Mouse (Mus musculus): ENCODE data around the gene Gss. TPM values are rescaled to one million over a fixed set of nuclear protein-coding genes. Genes with fewer than 3 reads are reported as not detected.
A peak's percentile ranks its signal among the peaks of the same experiment; 100 is the strongest.
"Not testable (repeated sequence)": the region's sequence is repeated elsewhere in the genome, so short reads cannot be mapped to it uniquely, and the experiment has no call there.

The Gss gene
- polyA plus RNA-seq, 1 experiment from 2014 or later: 15.0 TPM

DNA sequence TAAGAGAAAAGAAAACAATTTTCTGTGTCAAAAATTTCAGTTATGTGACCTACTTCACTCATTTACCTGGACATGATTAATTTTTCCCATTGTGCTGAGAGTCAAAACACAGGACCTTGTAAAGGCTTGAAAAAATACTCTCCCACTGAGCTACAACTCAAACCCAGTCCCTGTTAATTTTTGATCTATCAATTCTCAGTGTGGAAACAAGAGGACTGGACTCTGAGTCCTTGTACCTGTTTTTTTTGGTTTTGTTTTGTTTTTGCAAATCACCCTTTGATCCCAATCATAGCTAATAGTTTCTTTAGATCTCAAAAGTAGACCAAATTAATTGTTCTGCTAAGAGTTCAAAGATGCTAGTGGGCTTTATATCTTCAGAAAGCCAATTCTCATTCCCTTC is 52.9 kb downstream of the Gss start:
- H3K4me2 ChIP-seq (ENCODE audit: low read length): no peak overlapping the region
- H3K27me3 ChIP-seq (replicated peaks; ENCODE audit: control insufficient read depth, insufficient read depth, low read length): no peaks in the 10 kb centered on the region
- H3K36me3 ChIP-seq (ENCODE audit: control insufficient read depth, insufficient read depth): no peaks in the 10 kb centered on the region
- H3K9me3 ChIP-seq (ENCODE audit: control insufficient read depth, low read length): no peaks in the 10 kb centered on the region
- H3K4me3 ChIP-seq (replicated peaks; ENCODE audit: low read length): no peak overlapping the region
- H3K9ac ChIP-seq (replicated peaks; ENCODE audit: low read depth, low read length): no peak overlapping the region
- H3K27ac ChIP-seq (ENCODE audit: low read length): no peak overlapping the region
- no peak for ATAC-seq
- H3K4me1 ChIP-seq (replicated peaks; ENCODE audit: control insufficient read depth, insufficient read depth, low read length): no peaks in the 10 kb centered on the region

- not testable (repeated sequence) for H3K4me1 ChIP-seq (replicated peaks; ENCODE audit: control insufficient read depth, insufficient read depth, low read length); ATAC-seq; H3K36me3 ChIP-seq (ENCODE audit: control insufficient read depth, insufficient read depth); H3K4me2 ChIP-seq (ENCODE audit: low read length); H3K9me3 ChIP-seq (ENCODE audit: control insufficient read depth, low read length); H3K27ac ChIP-seq (ENCODE audit: low read length); H3K27me3 ChIP-seq (replicated peaks; ENCODE audit: control insufficient read depth, insufficient read depth, low read length); H3K9ac ChIP-seq (replicated peaks; ENCODE audit: low read depth, low read length); H3K4me3 ChIP-seq (replicated peaks; ENCODE audit: low read length)
- 84% methylated on average over 12 of the region's 19 CpGs for WGBS
Observed at GRCm38 (mm10) chr2:155538463-155539057, 54.0 kb downstream of the Gss start.

- Histone ChIP-seq H3K4me2 (ENCODE audit: low read length) (no peak overlapping the region), H3K27ac (ENCODE audit: low read length) (no peak overlapping the region), H3K4me1 (replicated peaks; ENCODE audit: control insufficient read depth, insufficient read depth, low read length) (no peaks in the 10 kb centered on the region), H3K36me3 (ENCODE audit: control insufficient read depth, insufficient read depth) (no peaks in the 10 kb centered on the region), H3K4me3 (replicated peaks; ENCODE audit: low read length) (no peak overlapping the region), H3K27me3 (replicated peaks; ENCODE audit: control insufficient read depth, insufficient read depth, low read length) (no peaks in the 10 kb centered on the region), H3K9me3 (ENCODE audit: control insufficient read depth, low read length) (no peaks in the 10 kb centered on the region), H3K9ac (replicated peaks; ENCODE audit: low read depth, low read length) (no peak overlapping the region)
- WGBS: 84% methylated on average over 5 of the region's 5 CpGs
- no peak for ATAC-seq
Observed at GRCm38 (mm10) chr2:155537761-155538462, 54.7 kb downstream of the Gss start.

GRCm38 (mm10) chr2:155536292-155536691 is 56.3 kb downstream of the Gss start:
- no peaks in the 10 kb centered on the region for H3K9me3 ChIP-seq (ENCODE audit: control insufficient read depth, low read length)
- H3K36me3 ChIP-seq (ENCODE audit: control insufficient read depth, insufficient read depth): no peaks in the 10 kb centered on the region
- no peak overlapping the region for H3K4me3 ChIP-seq (replicated peaks; ENCODE audit: low read length)
- H3K27me3 ChIP-seq (replicated peaks; ENCODE audit: control insufficient read depth, insufficient read depth, low read length): no peaks in the 10 kb centered on the region
- H3K9ac ChIP-seq (replicated peaks; ENCODE audit: low read depth, low read length): no peak overlapping the region
- H3K27ac ChIP-seq (ENCODE audit: low read length): no peak overlapping the region
- ATAC-seq: no peak
- H3K4me2 ChIP-seq (ENCODE audit: low read length): no peak overlapping the region
- H3K4me1 ChIP-seq (replicated peaks; ENCODE audit: control insufficient read depth, insufficient read depth, low read length): no peaks in the 10 kb centered on the region

- no peak overlapping the region for H3K4me3 ChIP-seq (replicated peaks; ENCODE audit: low read length)
Observed at GRCm38 (mm10) chr2:155527367-155527766, 65.2 kb downstream of the Gss start.

GRCm38 (mm10) chr2:155524378-155524777 is 68.2 kb downstream of the Gss start:
- H3K4me1 ChIP-seq (replicated peaks; ENCODE audit: control insufficient read depth, insufficient read depth, low read length): no peaks in the 10 kb centered on the region
- 75% methylated on average over 1 of the region's 1 CpGs for WGBS

More at GRCm38 (mm10) chr2:155527367-155527766, 65.2 kb downstream of the Gss start:
- H3K27me3 ChIP-seq (replicated peaks; ENCODE audit: control insufficient read depth, insufficient read depth, low read length): no peaks in the 10 kb centered on the region
- H3K9me3 ChIP-seq (ENCODE audit: control insufficient read depth, low read length): no peaks in the 10 kb centered on the region
- H3K4me2 ChIP-seq (ENCODE audit: low read length): no peak overlapping the region
- no peaks in the 10 kb centered on the region for H3K36me3 ChIP-seq (ENCODE audit: control insufficient read depth, insufficient read depth)
- H3K4me1 ChIP-seq (replicated peaks; ENCODE audit: control insufficient read depth, insufficient read depth, low read length): no peaks in the 10 kb centered on the region
- no peak for ATAC-seq
- H3K27ac ChIP-seq (ENCODE audit: low read length): no peak overlapping the region
- WGBS: 86% methylated on average over 5 of the region's 5 CpGs
- H3K9ac ChIP-seq (replicated peaks; ENCODE audit: low read depth, low read length): no peak overlapping the region

DNA sequence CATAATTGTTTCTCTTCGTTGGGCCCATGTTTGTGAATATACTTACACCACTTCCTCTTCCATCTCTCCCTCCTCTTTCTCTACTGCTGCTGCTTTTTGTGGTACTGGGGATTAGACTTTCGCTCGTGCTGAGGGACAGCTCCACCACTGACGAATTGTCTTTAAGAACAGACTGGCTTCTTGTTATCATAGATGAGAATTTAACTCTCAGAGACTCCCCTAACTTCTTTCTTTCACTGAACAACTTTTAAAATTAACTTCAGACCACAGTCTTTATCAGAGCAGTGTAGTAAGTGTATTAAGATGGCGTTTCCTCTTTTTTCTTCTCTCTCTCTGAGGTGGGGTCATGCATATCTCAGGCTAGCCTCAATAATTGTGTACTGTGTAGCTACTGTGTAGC is 68.9 kb downstream of the Gss start:
- H3K27me3 ChIP-seq (replicated peaks; ENCODE audit: control insufficient read depth, insufficient read depth, low read length): no peaks in the 10 kb centered on the region
- ATAC-seq: no peak
- H3K36me3 ChIP-seq (ENCODE audit: control insufficient read depth, insufficient read depth): no peaks in the 10 kb centered on the region
- no peak overlapping the region for H3K4me2 ChIP-seq (ENCODE audit: low read length)
- no peak overlapping the region for H3K4me3 ChIP-seq (replicated peaks; ENCODE audit: low read length)
- H3K27ac ChIP-seq (ENCODE audit: low read length): no peak overlapping the region
- no peaks in the 10 kb centered on the region for H3K9me3 ChIP-seq (ENCODE audit: control insufficient read depth, low read length)
- WGBS: 70% methylated on average over 5 of the region's 5 CpGs
- no peak overlapping the region for H3K9ac ChIP-seq (replicated peaks; ENCODE audit: low read depth, low read length)
- peaks cover 3% of the 10 kb centered on the region for H3K4me1 ChIP-seq (replicated peaks; ENCODE audit: control insufficient read depth, insufficient read depth, low read length)

More at GRCm38 (mm10) chr2:155524378-155524777, 68.2 kb downstream of the Gss start:
- no peak overlapping the region for H3K9ac ChIP-seq (replicated peaks; ENCODE audit: low read depth, low read length)
- H3K27ac ChIP-seq (ENCODE audit: low read length): no peak overlapping the region
- H3K4me2 ChIP-seq (ENCODE audit: low read length): no peak overlapping the region
- H3K27me3 ChIP-seq (replicated peaks; ENCODE audit: control insufficient read depth, insufficient read depth, low read length): no peaks in the 10 kb centered on the region
- H3K36me3 ChIP-seq (ENCODE audit: control insufficient read depth, insufficient read depth): no peaks in the 10 kb centered on the region
- no peak for ATAC-seq
- H3K4me3 ChIP-seq (replicated peaks; ENCODE audit: low read length): no peak overlapping the region
- H3K9me3 ChIP-seq (ENCODE audit: control insufficient read depth, low read length): no peaks in the 10 kb centered on the region

DNA sequence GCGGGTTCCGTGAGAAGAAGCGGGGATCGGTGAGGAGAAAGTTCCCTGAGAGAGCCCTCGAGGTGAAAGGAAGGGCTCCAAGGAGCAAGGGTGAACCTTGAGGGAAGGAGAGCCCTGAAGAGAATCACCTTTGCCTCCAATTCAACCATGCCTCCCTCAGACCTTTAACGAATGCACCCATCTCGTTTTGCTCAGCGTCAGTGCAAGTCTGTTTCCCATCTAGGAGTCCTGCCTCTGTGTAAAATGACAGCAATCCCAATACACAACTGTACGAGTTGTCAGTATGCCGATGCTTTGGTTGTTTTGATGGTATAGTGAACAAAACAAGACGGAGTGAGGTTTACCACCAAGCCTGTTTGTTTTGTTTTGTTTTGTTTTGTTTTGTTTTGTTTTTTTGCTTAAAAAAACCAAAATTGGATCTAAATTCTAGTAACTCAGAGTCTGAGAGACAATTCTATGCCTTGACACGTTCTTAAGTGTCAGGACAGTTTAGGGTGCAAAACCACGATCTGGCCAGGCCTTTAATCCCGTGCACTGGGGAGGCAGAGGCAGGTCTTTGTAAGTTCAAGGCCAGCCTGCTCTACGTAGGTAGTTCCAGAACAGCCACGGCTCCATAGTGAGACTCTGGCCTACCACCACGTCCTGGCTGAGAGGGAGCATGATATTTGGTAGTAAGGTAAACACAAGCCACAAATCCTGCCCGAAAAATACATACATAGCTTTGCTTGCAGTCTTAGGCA is 73.9 kb downstream of the Gss start:
- Histone ChIP-seq H3K4me1 (replicated peaks; ENCODE audit: control insufficient read depth, insufficient read depth, low read length) (peaks cover 19% of the 10 kb centered on the region), H3K36me3 (ENCODE audit: control insufficient read depth, insufficient read depth) (no peaks in the 10 kb centered on the region), H3K4me2 (ENCODE audit: low read length) (peak overlapping the region; percentile 73), H3K9ac (replicated peaks; ENCODE audit: low read depth, low read length) (peak overlapping the region; percentile 73), H3K27me3 (replicated peaks; ENCODE audit: control insufficient read depth, insufficient read depth, low read length) (no peaks in the 10 kb centered on the region), H3K27ac (ENCODE audit: low read length) (peak overlapping the region; percentile 66), H3K9me3 (ENCODE audit: control insufficient read depth, low read length) (no peaks in the 10 kb centered on the region), H3K4me3 (replicated peaks; ENCODE audit: low read length) (peak overlapping the region; percentile 78)
- 23% methylated on average over 18 of the region's 18 CpGs for WGBS
- ATAC-seq: no peak

Measured in forebrain, embryonic 16.5 days (tissue).